Mouse (Mus musculus) stomach, postnatal 0 days (tissue): Measurements from ENCODE around the gene Reln. TPM values are rescaled to one million over a fixed set of nuclear protein-coding genes. Genes with fewer than 3 reads are reported as not detected.

Experiments
- ATAC-seq: fragments of 200-750 bp; cut with Nextera tagmentation; 2 replicates; pipeline ENCODE4 v1.8.0; 2017; ENCODE audit not compliant: low FRiP score, low TSS enrichment
- DNase-seq: peaks from one replicate; pipeline ENCODE4 v3.0.0-alpha.2; 2016; ENCODE audit warnings: low spot score
- H3K27ac ChIP-seq: fragments of 300-500 bp; sonication (generic); replicated peaks from 2 replicates; pipeline ENCODE4 v1.5.1; 2014; ENCODE audit warnings: mild to moderate bottlenecking, control low read depth
- H3K27me3 ChIP-seq: fragments of 300-500 bp; sonication (generic); 2 replicates; pipeline ENCODE4 v1.6.1; 2014; ENCODE audit warnings: low read length; ENCODE audit not compliant: control insufficient read depth, insufficient read depth
- H3K36me3 ChIP-seq: fragments of 300-500 bp; sonication (generic); 2 replicates; pipeline ENCODE4 v1.6.1; 2014; ENCODE audit warnings: low read length, mixed read lengths; ENCODE audit not compliant: control insufficient read depth, insufficient read depth
- H3K4me1 ChIP-seq: fragments of 300-500 bp; sonication (generic); replicated peaks from 2 replicates; pipeline ENCODE4 v1.6.1; 2014; ENCODE audit warnings: antibody characterized with exemption; ENCODE audit not compliant: control insufficient read depth, insufficient read depth
- H3K4me2 ChIP-seq: fragments of 300-500 bp; sonication (generic); replicated peaks from 2 replicates; pipeline ENCODE4 v1.6.1; 2014; ENCODE audit warnings: low read depth, mild to moderate bottlenecking, control low read depth, moderate library complexity
- H3K4me3 ChIP-seq: fragments of 300-500 bp; sonication (generic); 2 replicates; pipeline ENCODE4 v1.5.1; 2014; ENCODE audit warnings: low read depth, low read length, control low read depth
- H3K9ac ChIP-seq: fragments of 300-500 bp; sonication (generic); 2 replicates; pipeline ENCODE4 v1.6.1; 2014; ENCODE audit warnings: mild to moderate bottlenecking, low read length, control low read depth, mixed read lengths
- H3K9me3 ChIP-seq: fragments of 300-500 bp; sonication (generic); 2 replicates; pipeline ENCODE4 v1.6.1; 2016; ENCODE audit warnings: low read length; ENCODE audit not compliant: control insufficient read depth
- CTCF ChIP-seq: IDR thresholded peaks from 2 replicates; pipeline ENCODE4 v1.5.1; 2016; ENCODE audit warnings: antibody characterized with exemption, low read depth, mild to moderate bottlenecking, moderate library complexity
- EP300 ChIP-seq: optimal IDR thresholded peaks from 2 replicates; pipeline ENCODE3; 2016; ENCODE audit warnings: antibody characterized with exemption
- WGBS: fragments of 180-500 bp; shearing (Covaris S2); extraction: QIAGEN DNeasy Blood & Tissue Kit; methylation state at CpG from one replicate; pipeline ENCODE4 v1.1.7; 2014; 5-methylcytosine and 5-hydroxymethylcytosine counted together
- polyA plus RNA-seq: library from polyadenylated mRNA; unstranded; fragments of >200 nt; fragmentation: Nextera tagmentation; extraction: Ambion mirVana; gene quantifications from 2 replicates; pipeline ENCODE4 v1.2.1, GENCODE M21; 2015

The Reln gene
- polyA plus RNA-seq, 1 experiment from 2014 or later, result 1.6 TPM

DNA sequence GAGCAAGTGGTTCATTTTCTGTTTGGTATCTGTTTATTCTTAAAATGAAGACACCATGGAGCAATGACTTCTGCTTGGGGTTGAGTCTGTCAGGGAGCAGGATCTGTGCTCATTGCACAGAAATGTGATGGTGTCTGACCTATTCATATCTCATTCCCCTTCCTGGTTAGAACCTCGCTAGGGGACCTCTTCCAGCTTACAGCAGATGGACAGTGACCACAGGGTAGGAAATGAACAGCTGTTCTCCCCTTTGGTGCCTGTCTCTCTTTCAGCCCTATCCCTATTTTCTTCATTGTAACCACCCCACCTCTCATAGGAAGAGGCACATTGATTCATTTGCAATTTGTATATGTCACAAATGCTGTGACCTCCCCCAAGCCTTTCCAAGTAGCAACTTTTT lies 225.2 kb downstream of the Reln start:
- Histone ChIP-seq H3K36me3 (no peaks in the 10 kb centered on the region), H3K27me3 (no peaks in the 10 kb centered on the region), H3K4me2 (no peak overlapping the region), H3K9ac (no peak overlapping the region), H3K9me3 (no peaks in the 10 kb centered on the region), H3K4me3 (no peak overlapping the region), H3K4me1 (no peaks in the 10 kb centered on the region), H3K27ac (no peak overlapping the region)
- TF ChIP-seq EP300 (no peak), CTCF (no peak)
- no peak for ATAC-seq
- no peak for DNase-seq
- 61% methylated on average over 1 of the region's 1 CpGs for WGBS

DNA sequence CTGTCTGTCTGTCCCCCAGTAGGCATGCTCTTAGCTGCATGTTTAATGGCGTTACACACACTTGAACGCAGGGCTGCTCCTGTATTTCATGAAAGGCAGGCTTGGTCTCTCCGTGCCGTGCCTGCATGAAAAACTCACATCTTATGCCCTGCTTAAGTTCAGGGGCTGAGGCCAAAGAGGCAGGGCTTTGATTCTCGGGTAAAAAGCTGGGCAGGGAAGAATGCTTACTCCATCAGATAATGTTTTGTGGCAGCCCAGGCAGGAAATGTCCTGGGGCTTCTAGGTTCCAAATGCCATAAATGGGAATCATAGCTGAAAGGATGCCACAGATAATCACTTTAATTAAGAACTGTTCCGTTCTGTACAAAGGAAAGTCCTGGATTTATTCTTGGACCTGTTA lies 226.0 kb downstream of the Reln start:
- DNase-seq, result no peak
- 64% methylated on average over 6 of the region's 6 CpGs for WGBS

DNA sequence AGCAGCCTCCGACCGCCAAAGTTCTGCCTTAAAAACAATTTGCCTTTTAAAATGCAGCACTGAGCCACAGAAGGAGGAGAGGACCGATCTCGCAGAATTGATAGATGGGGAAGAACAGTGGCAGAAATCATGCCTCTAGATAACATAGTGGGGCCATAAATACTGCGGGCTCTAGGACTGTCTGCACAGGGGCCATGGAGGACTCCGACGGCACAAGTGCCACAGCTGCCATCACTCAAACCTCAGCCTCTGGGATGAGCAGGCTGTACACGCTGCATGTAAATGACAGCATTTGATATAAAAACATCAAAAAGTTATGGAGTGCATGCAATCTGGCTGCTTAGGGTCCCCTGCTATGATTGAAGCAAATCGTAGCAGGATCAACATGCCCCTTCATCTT lies 227.6 kb downstream of the Reln start:
- TF ChIP-seq CTCF, result no peak
- TF ChIP-seq EP300, result no peak
- Histone ChIP-seq H3K4me1 (no peaks in the 10 kb centered on the region), H3K9ac (no peak overlapping the region), H3K27me3 (no peaks in the 10 kb centered on the region), H3K36me3 (no peaks in the 10 kb centered on the region), H3K27ac (no peak overlapping the region), H3K9me3 (no peaks in the 10 kb centered on the region), H3K4me3 (no peak overlapping the region), H3K4me2 (no peak overlapping the region)
- DNase-seq, result no peak
- ATAC-seq, result no peak
- WGBS, result 68% methylated on average over 9 of the region's 9 CpGs

More for the DNA sequence above, 226.0 kb downstream of the Reln start:
- Histone ChIP-seq H3K9me3 (no peaks in the 10 kb centered on the region), H3K9ac (no peak overlapping the region), H3K4me2 (no peak overlapping the region), H3K27ac (no peak overlapping the region), H3K4me1 (no peaks in the 10 kb centered on the region), H3K4me3 (no peak overlapping the region), H3K36me3 (no peaks in the 10 kb centered on the region), H3K27me3 (no peaks in the 10 kb centered on the region)
- no peak for TF ChIP-seq EP300
- TF ChIP-seq CTCF, result no peak
- no peak for ATAC-seq

- H3K9me3 ChIP-seq, result no peaks in the 10 kb centered on the region
- no peak overlapping the region for H3K9ac ChIP-seq
- WGBS, result 62% methylated on average over 9 of the region's 9 CpGs
- H3K4me1 ChIP-seq, result no peaks in the 10 kb centered on the region
- DNase-seq (no peak), ATAC-seq (no peak)
- H3K27ac ChIP-seq, result no peak overlapping the region
- no peaks in the 10 kb centered on the region for H3K27me3 ChIP-seq
- H3K36me3 ChIP-seq, result no peaks in the 10 kb centered on the region
- no peak overlapping the region for H3K4me2 ChIP-seq
- H3K4me3 ChIP-seq, result no peak overlapping the region
- TF ChIP-seq EP300 (no peak), CTCF (no peak)
These were observed 237.6 kb downstream of the Reln start for GRCm38 (mm10) chr5:22106811-22107485.

GRCm38 (mm10) chr5:22094984-22095383 lies 249.5 kb downstream of the Reln start:
- no peak overlapping the region for H3K4me2 ChIP-seq
- no peak overlapping the region for H3K27ac ChIP-seq
- H3K4me3 ChIP-seq, result no peak overlapping the region
- WGBS, result 88% methylated on average over 5 of the region's 5 CpGs
- H3K9ac ChIP-seq, result no peak overlapping the region
- ATAC-seq, result no peak
- no peaks in the 10 kb centered on the region for H3K27me3 ChIP-seq
- no peaks in the 10 kb centered on the region for H3K9me3 ChIP-seq
- DNase-seq, result no peak
- H3K4me1 ChIP-seq, result no peaks in the 10 kb centered on the region
- no peaks in the 10 kb centered on the region for H3K36me3 ChIP-seq
- TF ChIP-seq CTCF (no peak), EP300 (no peak)

DNA sequence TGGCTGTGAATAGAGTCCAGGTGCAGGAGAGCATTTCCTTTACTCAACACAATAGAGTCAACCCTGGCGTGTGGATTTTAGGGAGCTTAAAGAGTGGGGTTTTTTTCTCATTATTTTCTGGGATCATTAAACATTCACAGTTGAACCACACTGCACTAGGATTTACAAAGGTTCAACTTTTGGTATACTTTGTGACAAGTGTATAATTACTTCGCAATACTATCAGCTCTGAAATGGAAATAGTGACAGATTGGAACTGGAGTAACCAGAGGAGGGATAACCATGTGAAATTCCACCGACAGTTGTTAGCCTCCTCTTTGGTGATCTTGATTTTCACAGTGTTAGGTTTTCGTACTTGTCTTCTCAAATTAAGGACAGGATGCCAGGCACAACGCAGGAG lies 250.5 kb downstream of the Reln start:
- H3K27ac ChIP-seq, result no peak overlapping the region
- H3K9ac ChIP-seq, result no peak overlapping the region
- H3K4me2 ChIP-seq, result no peak overlapping the region
- no peaks in the 10 kb centered on the region for H3K4me1 ChIP-seq
- no peaks in the 10 kb centered on the region for H3K36me3 ChIP-seq
- no peaks in the 10 kb centered on the region for H3K27me3 ChIP-seq
- ATAC-seq, result no peak
- TF ChIP-seq EP300 (no peak), CTCF (no peak)
- no peak for DNase-seq
- WGBS, result 83% methylated on average over 5 of the region's 5 CpGs
- no peaks in the 10 kb centered on the region for H3K9me3 ChIP-seq
- no peak overlapping the region for H3K4me3 ChIP-seq
